Mouse (Mus musculus): ENCODE results near the gene Apoo. TPM values are rescaled to one million over a fixed set of nuclear protein-coding genes. Genes with fewer than 3 reads are reported as not detected.
"Not testable (repeated sequence)": the region's sequence is repeated elsewhere in the genome, so short reads cannot be mapped to it uniquely, and the experiment has no call there.

Apoo gene
- polyA plus RNA-seq (2015; fragmentation: Nextera tagmentation; extraction: Ambion mirVana), result 38.8 and 47.8 TPM in 2 replicates

- peaks cover 16% of the 10 kb centered on the region for H3K4me1 ChIP-seq (replicated peaks)
- H3K27ac ChIP-seq (replicated peaks), result peak within 1 kb of the TSS; percentile 51; the same call in 1 of the 2 replicates
- H3K4me3 ChIP-seq (replicated peaks), result peak within 1 kb of the TSS; percentile 72
- H3K9me3 ChIP-seq (replicated peaks), result no peaks in the 10 kb centered on the region
- ATAC-seq (ENCODE audit: insufficient read depth), result peak; percentile 100
- H3K9ac ChIP-seq, result peak within 1 kb of the TSS; percentile 67
- 20% methylated on average over 41 of the region's 46 CpGs for WGBS (ENCODE audit: insufficient replicate concordance)
- H3K4me2 ChIP-seq, result peak within 1 kb of the TSS; percentile 67
- H3K27me3 ChIP-seq, result peaks cover 52% of the 10 kb centered on the region
- no peaks in the 10 kb centered on the region for H3K36me3 ChIP-seq (replicated peaks)
Observed at GRCm38 (mm10) chrX:94366670-94367241, at the start of gene Apoo, which contains the start of gene Fam90a1b. Gene Apoo (plus strand): TSS chrX:94367117. Gene Fam90a1b (minus strand): TSS chrX:94366777.

GRCm38 (mm10) chrX:94321036-94321902 lies 45.6 kb upstream of the Apoo start:
- Histone ChIP-seq H3K9me3 (replicated peaks) (no peaks in the 10 kb centered on the region), H3K9ac (no peak overlapping the region), H3K36me3 (replicated peaks) (no peaks in the 10 kb centered on the region), H3K27ac (replicated peaks) (no peak overlapping the region), H3K4me3 (replicated peaks) (no peak overlapping the region), H3K27me3 (peaks cover 16% of the 10 kb centered on the region), H3K4me1 (replicated peaks) (no peaks in the 10 kb centered on the region), H3K4me2 (no peak overlapping the region)
- ATAC-seq (ENCODE audit: insufficient read depth), result no peak
- WGBS (ENCODE audit: insufficient replicate concordance), result 69% methylated on average over 11 of the region's 11 CpGs

DNA sequence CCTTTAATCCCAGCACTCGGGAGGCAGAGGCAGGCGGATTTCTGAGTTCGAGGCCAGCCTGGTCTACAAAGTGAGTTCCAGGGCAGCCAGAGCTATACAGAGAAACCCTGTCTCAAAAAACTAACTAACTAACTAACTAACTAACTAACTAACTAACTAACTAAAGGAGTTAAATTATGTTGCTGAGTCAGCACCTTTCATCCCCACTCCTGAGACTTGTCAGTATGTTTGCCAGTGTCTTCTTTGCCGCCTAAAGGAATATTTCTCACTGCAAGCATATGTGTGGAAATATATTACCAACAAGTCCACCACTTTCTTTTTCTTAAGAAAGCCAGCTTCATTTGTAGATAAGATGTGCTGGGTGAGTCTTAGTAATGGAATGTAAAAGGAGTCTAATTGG lies 23.3 kb upstream of the Apoo start:
- WGBS (ENCODE audit: insufficient replicate concordance), result 68% methylated on average over 4 of the region's 4 CpGs
- H3K27ac ChIP-seq (replicated peaks); H3K36me3 ChIP-seq (replicated peaks); H3K4me3 ChIP-seq (replicated peaks); H3K9me3 ChIP-seq (replicated peaks); H3K9ac ChIP-seq; H3K4me2 ChIP-seq; H3K4me1 ChIP-seq (replicated peaks); ATAC-seq (ENCODE audit: insufficient read depth): not testable (repeated sequence)
- H3K27me3 ChIP-seq, result peaks cover 20% of the 10 kb centered on the region

- peaks cover 16% of the 10 kb centered on the region for H3K4me1 ChIP-seq (replicated peaks)
- no peaks in the 10 kb centered on the region for H3K9me3 ChIP-seq (replicated peaks)
- H3K4me3 ChIP-seq (replicated peaks), result no peak overlapping the region
- peaks cover 63% of the 10 kb centered on the region for H3K27me3 ChIP-seq
- 16% methylated on average over 14 of the region's 14 CpGs for WGBS (ENCODE audit: insufficient replicate concordance)
- no peak overlapping the region for H3K27ac ChIP-seq (replicated peaks)
- ATAC-seq (ENCODE audit: insufficient read depth), result no peak
- H3K36me3 ChIP-seq (replicated peaks), result no peaks in the 10 kb centered on the region
- no peak overlapping the region for H3K9ac ChIP-seq
- peak overlapping the region; percentile 67 for H3K4me2 ChIP-seq
Observed at GRCm38 (mm10) chrX:94365381-94365925, 1.5 kb upstream of the Apoo start.

- H3K4me2 ChIP-seq, result peak overlapping the region; percentile 67
- H3K9ac ChIP-seq, result 0 out of 2 replicates have a peak overlapping the region, but pooled peaks have one; percentile 18
- no peaks in the 10 kb centered on the region for H3K36me3 ChIP-seq (replicated peaks)
- WGBS (ENCODE audit: insufficient replicate concordance), result 19% methylated on average over 16 of the region's 16 CpGs
- no peak for ATAC-seq (ENCODE audit: insufficient read depth)
- H3K4me1 ChIP-seq (replicated peaks), result peaks cover 16% of the 10 kb centered on the region
- no peaks in the 10 kb centered on the region for H3K9me3 ChIP-seq (replicated peaks)
- peak overlapping the region; percentile 72 for H3K4me3 ChIP-seq (replicated peaks)
- peaks cover 57% of the 10 kb centered on the region for H3K27me3 ChIP-seq
- H3K27ac ChIP-seq (replicated peaks), result no peak overlapping the region
Observed at GRCm38 (mm10) chrX:94366029-94366428, 888 bp upstream of the Apoo start.

DNA sequence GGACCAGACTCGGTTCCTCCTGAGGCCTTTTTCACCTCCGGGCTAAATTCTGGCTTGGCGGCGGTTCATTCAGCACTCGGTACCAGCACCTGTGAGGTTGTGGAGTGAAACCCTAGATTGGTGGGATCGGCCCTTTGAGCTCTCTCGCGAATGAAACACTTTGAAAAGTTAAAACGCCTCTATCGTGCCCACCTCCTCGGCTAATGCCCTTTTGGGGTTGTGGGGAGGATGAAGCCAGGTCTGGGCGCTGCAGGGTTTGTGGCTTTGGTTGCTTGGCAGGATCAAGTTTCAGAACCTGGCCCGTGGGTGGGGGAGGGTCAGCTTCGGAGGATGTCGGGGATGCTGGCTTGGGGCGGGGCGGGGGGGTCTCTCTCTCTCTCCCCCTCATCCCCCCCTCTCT lies 331 bp downstream of the Apoo start:
- peak overlapping the region; percentile 67 for H3K4me2 ChIP-seq
- peak overlapping the region; percentile 51; the same call in 1 of the 2 replicates for H3K27ac ChIP-seq (replicated peaks)
- peak overlapping the region; percentile 67 for H3K9ac ChIP-seq
- 15% methylated on average over 15 of the region's 17 CpGs for WGBS (ENCODE audit: insufficient replicate concordance)
- H3K36me3 ChIP-seq (replicated peaks), result no peaks in the 10 kb centered on the region
- no peaks in the 10 kb centered on the region for H3K9me3 ChIP-seq (replicated peaks)
- H3K4me1 ChIP-seq (replicated peaks), result peaks cover 16% of the 10 kb centered on the region
- ATAC-seq (ENCODE audit: insufficient read depth), result no peak
- peak overlapping the region; percentile 72 for H3K4me3 ChIP-seq (replicated peaks)
- H3K27me3 ChIP-seq, result peaks cover 47% of the 10 kb centered on the region

GRCm38 (mm10) chrX:94378734-94379133 lies 11.8 kb downstream of the Apoo start:
- Histone ChIP-seq H3K4me3 (replicated peaks) (no peak overlapping the region), H3K27ac (replicated peaks) (no peak overlapping the region), H3K4me2 (no peak overlapping the region), H3K4me1 (replicated peaks) (no peaks in the 10 kb centered on the region), H3K36me3 (replicated peaks) (no peaks in the 10 kb centered on the region), H3K9me3 (replicated peaks) (no peaks in the 10 kb centered on the region), H3K9ac (no peak overlapping the region), H3K27me3 (peaks cover 13% of the 10 kb centered on the region)
- 56% methylated on average over 5 of the region's 5 CpGs for WGBS (ENCODE audit: insufficient replicate concordance)
- no peak for ATAC-seq (ENCODE audit: insufficient read depth)

DNA sequence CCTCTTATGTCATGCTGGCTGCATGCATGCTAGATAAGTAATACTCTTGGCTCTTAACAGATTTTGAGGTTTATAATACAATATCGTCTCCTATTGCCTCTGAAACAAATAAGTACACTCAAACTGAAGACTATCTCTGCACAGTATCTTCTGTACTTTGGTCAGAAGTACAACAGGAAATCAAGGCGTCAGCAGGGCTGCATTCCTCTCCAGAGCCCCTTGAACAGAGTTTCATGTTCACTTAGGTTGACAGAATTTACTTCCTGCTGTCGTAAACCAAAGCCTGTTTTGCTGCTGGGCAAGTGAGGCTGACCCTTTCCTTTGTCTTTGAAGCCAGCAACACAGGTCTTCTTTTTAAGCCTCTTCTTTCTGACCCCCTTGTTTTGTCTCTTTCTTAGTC lies 42.1 kb downstream of the Apoo start:
- no peak overlapping the region for H3K9ac ChIP-seq
- H3K9me3 ChIP-seq (replicated peaks), result no peaks in the 10 kb centered on the region
- WGBS (ENCODE audit: insufficient replicate concordance), result 32% methylated on average over 3 of the region's 3 CpGs
- no peak overlapping the region for H3K27ac ChIP-seq (replicated peaks)
- no peaks in the 10 kb centered on the region for H3K36me3 ChIP-seq (replicated peaks)
- no peak overlapping the region for H3K4me2 ChIP-seq
- H3K4me1 ChIP-seq (replicated peaks), result no peaks in the 10 kb centered on the region
- no peak for ATAC-seq (ENCODE audit: insufficient read depth)
- H3K4me3 ChIP-seq (replicated peaks), result no peak overlapping the region
- H3K27me3 ChIP-seq, result peaks cover 6% of the 10 kb centered on the region; the same call in 1 of the 2 replicates

DNA sequence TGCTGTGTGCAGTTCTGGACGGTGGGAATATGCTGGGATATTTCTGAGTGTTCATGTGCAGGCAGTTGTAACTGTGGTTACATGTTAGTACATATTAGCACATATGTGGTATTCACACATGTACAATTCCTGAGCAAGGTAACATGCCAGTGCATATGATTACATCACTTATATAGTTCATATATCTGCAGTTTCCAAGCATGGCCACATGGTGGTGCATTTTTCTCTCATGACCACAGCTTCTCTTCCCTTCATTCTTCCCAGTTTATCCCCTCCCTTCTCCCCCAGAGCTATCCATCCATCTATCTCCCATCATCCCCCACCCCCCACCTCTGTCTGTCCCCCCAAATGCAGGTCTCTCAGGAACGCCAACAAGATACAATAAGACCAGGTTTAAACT lies 53.3 kb downstream of the Apoo start:
- Histone ChIP-seq H3K4me2 (no peak overlapping the region), H3K27me3 (no peaks in the 10 kb centered on the region), H3K4me1 (replicated peaks) (no peaks in the 10 kb centered on the region), H3K9ac (no peak overlapping the region), H3K9me3 (replicated peaks) (no peaks in the 10 kb centered on the region), H3K4me3 (replicated peaks) (no peak overlapping the region), H3K27ac (replicated peaks) (no peak overlapping the region), H3K36me3 (replicated peaks) (no peaks in the 10 kb centered on the region)
- ATAC-seq (ENCODE audit: insufficient read depth), result no peak
- 65% methylated on average over 2 of the region's 2 CpGs for WGBS (ENCODE audit: insufficient replicate concordance)

DNA sequence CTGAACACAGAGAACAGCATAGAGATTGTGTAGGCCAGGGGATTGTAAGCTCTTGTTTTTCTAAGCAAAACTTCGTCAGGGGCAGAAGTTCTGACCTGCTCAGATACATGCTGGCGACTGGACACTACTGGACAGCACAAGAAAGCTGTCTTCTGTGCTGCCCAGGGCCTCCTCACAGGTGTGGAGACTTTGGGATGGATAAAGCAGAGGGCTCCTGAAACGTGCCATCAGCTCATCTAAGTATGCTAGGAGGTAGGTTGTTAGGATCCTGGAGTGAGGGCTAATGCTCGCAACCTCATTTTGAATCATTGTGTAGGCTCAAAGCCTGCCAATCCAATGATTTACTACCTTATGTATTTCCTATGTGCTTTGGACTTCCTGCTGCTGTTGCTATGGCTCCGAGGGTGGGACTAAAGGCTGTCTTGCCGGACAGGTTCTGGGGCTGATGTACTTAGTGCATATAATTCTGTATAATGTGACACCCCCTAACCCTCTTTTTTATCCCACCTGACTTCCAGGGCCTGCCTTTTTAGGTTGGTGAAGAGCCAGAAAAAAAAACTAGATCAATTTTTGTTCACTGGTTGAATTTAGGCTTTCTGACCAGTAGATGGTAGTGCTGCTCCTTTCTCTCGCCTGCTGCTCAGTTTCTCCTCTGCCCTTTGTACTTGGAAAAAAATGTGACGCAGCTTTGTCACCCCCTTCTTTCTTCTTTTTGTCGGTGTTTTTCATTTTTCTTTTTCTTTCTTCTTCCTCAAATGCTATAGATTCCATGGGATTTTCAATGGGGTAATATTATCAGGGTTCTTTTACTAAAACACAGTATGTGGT lies 64.8 kb downstream of the Apoo start:
- Histone ChIP-seq H3K36me3 (replicated peaks) (no peaks in the 10 kb centered on the region), H3K4me2 (no peak overlapping the region), H3K27me3 (no peaks in the 10 kb centered on the region), H3K4me3 (replicated peaks) (no peak overlapping the region), H3K4me1 (replicated peaks) (no peaks in the 10 kb centered on the region), H3K9me3 (replicated peaks) (no peaks in the 10 kb centered on the region), H3K9ac (no peak overlapping the region), H3K27ac (replicated peaks) (no peak overlapping the region)
- ATAC-seq (ENCODE audit: insufficient read depth), result no peak
- 39% methylated on average over 9 of the region's 9 CpGs for WGBS (ENCODE audit: insufficient replicate concordance)
